Mouse (Mus musculus): Measurements from ENCODE around the gene Myo15b. TPM values are rescaled to one million over a fixed set of nuclear protein-coding genes. Genes with fewer than 3 reads are reported as not detected.

The Myo15b gene
- total RNA-seq, 2 experiments from 2014 or later: 0.36 to 0.79 TPM

DNA sequence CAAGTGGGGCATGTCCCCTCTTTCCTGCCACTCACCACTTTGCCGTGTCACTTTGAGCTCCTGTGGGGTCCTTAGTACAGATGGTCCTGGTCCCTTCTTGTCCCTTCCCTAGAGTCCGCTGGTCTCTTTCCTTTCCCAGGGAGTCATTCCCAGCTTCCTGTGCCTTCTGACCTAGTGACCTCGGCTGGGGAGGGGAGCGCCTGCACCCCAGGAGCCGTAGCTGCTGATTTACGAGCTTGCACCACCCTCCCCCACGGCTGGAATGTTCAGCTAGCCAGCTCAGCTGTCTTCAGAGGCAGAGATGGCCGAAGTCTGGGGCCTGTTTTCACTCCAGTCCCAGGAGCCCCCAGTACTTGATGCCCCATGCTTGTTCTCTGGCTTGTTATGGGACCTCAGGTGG is 25.7 kb upstream of the Myo15b start:
- H3K4me3 ChIP-seq: no peak overlapping the region
- no peak overlapping the region for H3K27ac ChIP-seq
- no peak for DNase-seq (ENCODE audit: extremely low spot score in 1 of 2, low spot score in 2 of 2)
- no peak for TF ChIP-seq CTCF (IDR thresholded peaks at IDR 0.05)
- intact Hi-C loops (cut with DNase I): no loop called here

DNA sequence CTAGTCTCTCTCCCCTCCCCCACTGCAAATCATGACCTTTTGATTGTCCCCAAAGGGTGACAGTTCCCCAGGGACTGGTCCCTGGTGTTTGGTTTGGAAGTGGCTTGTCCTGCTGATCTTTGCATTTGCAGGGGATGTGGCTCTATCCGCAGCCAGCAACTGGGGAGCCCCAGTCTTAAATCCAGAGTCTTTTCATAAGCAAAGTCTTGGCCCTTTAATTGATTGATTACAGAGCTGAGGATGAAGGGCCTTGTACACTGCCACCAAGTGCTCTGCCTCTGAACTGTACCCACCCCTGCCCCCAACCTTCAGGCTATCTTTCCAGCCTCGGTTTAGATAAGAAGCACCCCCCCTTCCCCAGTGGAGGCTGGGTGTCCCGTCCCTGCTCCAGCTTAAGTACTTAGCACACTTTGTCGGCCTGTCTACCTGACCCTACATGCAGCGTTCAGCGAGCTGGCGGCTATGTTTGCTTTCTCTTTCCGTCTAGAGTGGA is 25.1 kb upstream of the Myo15b start:
- no peak overlapping the region for H3K27ac ChIP-seq
- no peak for TF ChIP-seq CTCF (IDR thresholded peaks at IDR 0.05)
- intact Hi-C loops (cut with DNase I): no loop called here
- no peak overlapping the region for H3K4me3 ChIP-seq
- DNase-seq (ENCODE audit: extremely low spot score in 1 of 2, low spot score in 2 of 2): no peak

DNA sequence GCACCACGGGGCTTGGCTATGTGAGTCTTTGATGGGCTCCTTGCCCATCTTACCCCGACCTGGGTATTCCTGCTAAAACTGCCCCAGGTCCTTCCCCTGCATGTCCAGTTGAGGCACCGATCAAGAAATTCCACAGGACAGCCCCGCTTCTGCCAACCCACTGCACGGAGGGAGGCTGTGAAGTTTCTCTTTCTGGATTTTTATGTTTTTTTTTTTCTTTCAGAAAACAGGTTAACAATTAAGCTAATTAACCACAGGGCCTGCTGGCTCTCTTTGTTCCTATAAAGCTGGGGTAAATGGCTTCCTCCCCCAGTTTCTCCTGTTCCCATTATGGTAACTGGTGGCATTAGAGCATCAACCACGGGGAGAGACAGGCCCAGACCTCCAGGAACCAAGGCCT is 24.2 kb upstream of the Myo15b start:
- intact Hi-C loops (cut with DNase I): no loop called here
- H3K4me3 ChIP-seq: no peak overlapping the region
- DNase-seq (ENCODE audit: extremely low spot score in 1 of 2, low spot score in 2 of 2): no peak
- no peak overlapping the region for H3K27ac ChIP-seq
- no peak for TF ChIP-seq CTCF (IDR thresholded peaks at IDR 0.05)

DNA sequence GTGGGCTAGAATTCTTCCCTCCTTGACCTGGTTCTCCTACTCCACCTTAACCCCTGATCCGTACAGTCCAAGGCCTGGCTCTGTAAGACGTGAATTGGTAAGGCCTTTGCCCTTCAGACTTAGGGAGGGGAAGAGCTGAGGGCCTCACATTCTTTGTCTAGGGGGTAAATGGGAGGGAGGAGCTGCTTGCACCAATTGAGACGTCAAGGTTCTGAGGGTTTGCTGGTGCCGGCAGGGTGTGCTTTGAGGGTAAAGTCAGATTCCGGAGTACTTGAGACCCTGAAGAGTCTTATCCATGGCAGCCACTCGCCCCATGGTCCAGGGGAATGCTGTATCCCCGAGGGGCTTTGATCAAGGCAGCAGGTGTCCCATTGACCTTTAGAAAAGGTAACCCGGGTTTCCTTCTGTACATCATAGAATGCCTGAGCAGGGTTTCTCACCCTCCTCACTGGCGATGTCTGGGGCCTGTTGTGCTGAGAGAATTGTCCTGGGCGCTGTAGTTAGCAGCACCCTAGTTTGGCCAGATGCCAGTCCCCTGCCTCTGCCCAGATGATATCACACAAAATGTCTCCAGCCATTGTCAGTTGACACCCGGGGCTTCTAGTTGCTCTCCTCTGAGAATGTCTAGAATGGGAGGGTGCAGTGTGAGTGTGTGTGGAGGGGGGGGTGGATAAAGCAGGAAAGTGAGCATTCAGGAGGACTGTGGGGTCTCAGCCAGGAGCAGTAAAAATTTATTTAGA is 21.4 kb upstream of the Myo15b start:
- no peak for TF ChIP-seq CTCF (IDR thresholded peaks at IDR 0.05)
- DNase-seq (ENCODE audit: extremely low spot score in 1 of 2, low spot score in 2 of 2): no peak
- no peak overlapping the region for H3K4me3 ChIP-seq
- intact Hi-C loops (cut with DNase I): no loop called here
- no peak overlapping the region for H3K27ac ChIP-seq

DNA sequence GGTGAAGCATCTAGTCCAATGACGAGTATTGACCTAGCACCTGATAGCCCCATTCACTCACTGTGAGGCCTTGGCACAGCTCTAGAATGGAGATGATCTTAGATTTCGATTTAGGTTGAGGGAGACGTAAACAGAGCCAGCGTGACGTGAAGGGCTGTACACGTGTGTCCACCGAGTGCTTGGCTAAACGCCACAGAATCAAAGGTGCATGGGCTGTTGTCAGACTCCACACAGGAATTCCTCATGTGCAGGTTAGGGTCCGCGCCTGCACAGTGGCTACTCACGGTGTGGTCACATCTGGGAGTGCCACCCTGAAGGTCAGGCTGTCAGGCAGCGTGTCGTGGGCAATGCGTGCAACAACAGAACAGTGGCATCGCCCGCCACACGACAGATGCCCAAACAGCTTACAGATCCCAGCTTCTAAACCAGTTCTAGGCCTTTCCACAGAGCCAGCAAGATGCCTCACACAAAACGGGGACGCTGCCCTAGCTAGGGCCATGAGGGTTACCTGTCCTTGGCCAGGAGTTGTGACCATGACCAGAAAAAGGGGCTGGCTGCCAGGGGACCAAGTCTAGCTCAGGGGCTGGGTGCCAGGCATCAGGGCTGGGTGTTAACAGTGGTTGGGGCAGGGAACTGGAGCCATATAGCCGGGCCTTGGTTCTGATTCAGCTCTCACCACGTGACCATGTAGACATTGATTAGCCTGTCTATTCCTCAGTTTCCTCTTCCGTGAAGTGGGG is 20.4 kb upstream of the Myo15b start:
- no peak for TF ChIP-seq CTCF (IDR thresholded peaks at IDR 0.05)
- Histone ChIP-seq H3K27ac (no peak overlapping the region), H3K4me3 (no peak overlapping the region)
- intact Hi-C loops (cut with DNase I): no loop called here
- no peak for DNase-seq (ENCODE audit: extremely low spot score in 1 of 2, low spot score in 2 of 2)

DNA sequence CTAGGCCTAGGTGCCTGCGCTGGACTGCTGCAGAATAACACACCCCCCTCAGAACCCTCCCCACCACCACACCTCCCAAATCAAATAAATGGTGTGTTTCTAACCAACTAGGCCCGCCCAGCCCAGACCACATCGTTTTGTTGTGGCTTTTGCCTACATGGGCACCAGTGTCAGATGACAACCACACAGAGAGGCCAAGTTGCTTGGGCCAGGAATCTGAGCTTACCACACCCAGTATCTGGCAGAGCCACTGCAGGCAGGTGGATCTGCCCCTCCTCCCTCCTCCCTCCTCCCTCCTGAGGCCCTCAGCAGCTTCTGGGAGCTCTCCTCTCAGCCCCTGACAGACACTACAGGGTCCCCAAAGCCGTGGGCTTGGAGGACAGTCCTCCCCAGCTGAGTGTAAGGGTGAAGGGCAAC is 19.3 kb upstream of the Myo15b start:
- no peak overlapping the region for H3K27ac ChIP-seq
- TF ChIP-seq CTCF (IDR thresholded peaks at IDR 0.05): no peak
- intact Hi-C loops (cut with DNase I): no loop called here
- H3K4me3 ChIP-seq: no peak overlapping the region
- no peak for DNase-seq (ENCODE audit: extremely low spot score in 1 of 2, low spot score in 2 of 2)

DNA sequence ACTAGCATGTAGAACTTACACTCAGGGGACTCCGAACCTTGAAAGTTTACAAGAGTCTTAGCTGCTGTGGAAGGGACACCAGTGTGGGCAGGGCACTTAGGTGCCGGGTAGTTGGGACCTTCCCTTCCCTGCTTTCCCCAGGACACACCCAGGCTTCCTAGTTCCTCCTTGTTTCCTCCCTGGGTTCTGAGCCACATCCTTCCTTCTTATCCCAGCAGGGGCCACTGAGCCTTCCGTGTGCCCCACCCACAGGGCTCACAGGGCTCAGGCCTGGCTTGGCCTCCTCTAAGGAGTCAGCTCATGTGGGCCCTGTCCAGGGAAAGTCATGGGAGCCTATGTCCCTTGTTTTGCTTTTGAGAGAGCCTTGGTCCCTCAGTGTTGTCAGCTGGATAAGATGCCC is 18.5 kb upstream of the Myo15b start:
- Histone ChIP-seq H3K27ac (no peak overlapping the region), H3K4me3 (no peak overlapping the region)
- TF ChIP-seq CTCF (IDR thresholded peaks at IDR 0.05): no peak
- intact Hi-C loops (cut with DNase I): no loop called here
- no peak for DNase-seq (ENCODE audit: extremely low spot score in 1 of 2, low spot score in 2 of 2)

DNA sequence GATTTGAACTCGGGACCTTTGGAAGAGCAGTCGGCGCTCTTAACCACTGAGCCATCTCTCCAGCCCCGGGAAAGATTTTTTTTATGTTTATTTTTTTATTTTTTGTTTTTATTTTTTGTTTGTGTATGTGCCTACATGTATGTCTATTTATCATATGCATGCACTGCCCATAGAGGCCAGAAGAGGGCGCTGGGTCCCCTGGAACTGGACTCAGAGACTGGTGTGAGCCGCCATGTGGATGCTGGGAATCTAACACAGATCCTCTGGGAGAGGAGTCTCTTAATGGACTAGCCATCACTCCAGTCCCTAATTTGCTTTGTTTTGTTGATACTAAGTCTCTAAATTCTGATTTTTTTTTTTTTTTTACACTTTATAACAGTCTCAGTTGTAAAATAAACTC is 17.2 kb upstream of the Myo15b start:
- intact Hi-C loops (cut with DNase I): no loop called here
- DNase-seq (ENCODE audit: extremely low spot score in 1 of 2, low spot score in 2 of 2): no peak
- Histone ChIP-seq H3K27ac (no peak overlapping the region), H3K4me3 (no peak overlapping the region)
- peak; percentile 9 for TF ChIP-seq CTCF (IDR thresholded peaks at IDR 0.05)

DNA sequence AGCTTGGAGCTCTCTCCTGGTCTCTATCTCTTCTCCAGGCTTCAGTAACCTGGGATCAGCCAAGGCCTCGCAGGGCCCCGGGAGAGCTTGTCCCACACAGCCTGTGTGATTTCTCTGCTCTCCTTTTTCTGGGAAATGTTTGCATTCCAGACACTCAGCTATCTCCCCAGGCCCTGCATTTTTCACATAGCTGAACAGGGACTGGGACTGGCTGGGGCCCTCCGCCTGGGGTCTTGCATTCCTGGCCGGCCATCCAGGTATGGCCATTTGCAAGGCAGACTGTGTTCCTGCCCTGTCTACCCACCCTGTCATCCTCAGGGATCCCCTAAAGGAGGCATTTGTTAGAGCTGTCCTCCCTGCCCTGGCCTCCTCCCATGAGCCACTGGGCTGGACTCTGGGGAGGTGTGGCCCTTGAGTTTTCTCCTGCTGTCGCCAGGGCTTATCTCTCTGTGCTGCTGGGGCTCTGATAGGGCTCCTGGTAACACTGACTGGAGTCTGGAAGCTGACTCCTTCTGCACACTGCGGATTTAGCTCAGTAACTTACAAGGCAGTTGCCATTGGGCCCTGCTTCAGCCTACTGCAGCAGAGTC is 16.1 kb upstream of the Myo15b start:
- H3K27ac ChIP-seq: no peak overlapping the region
- no peak overlapping the region for H3K4me3 ChIP-seq
- intact Hi-C loops (cut with DNase I): no loop called here
- no peak for TF ChIP-seq CTCF (IDR thresholded peaks at IDR 0.05)
- DNase-seq (ENCODE audit: extremely low spot score in 1 of 2, low spot score in 2 of 2): no peak

DNA sequence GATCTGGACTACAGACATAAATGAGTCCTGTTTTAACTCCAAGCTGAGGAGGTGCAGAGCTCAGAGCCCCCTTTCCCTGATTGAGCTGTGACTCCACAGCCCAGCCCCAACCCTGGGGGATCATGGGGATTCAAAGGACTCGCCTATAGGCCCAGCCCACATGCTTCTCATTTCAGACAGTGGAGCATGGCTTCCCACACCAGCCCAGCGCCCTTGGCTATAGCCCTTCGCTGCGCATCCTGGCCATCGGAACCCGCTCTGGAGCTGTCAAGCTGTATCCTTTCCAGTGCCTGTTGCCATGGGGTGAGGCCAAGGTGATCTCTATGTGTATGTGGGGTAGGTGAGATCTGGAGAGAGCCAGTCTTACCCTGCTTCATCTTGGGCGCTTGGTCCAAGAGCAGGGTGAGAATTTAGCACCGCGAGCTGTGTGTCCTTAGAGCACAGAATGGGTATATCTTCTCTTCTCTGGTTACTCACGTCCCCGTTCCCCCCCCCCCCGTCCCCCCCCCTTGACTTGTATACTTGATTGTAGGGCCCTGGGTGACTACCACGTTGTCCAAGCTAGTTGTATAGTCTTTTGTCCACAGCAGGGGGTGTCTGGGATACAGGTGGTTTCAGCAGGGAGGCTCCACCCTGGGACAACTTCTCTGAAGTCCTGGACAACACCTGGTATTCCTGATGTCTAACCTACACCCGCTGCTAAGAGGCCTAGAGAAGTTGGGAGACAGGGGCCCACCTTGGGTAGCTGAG is 14.9 kb upstream of the Myo15b start:
- Histone ChIP-seq H3K27ac (no peak overlapping the region), H3K4me3 (no peak overlapping the region)
- TF ChIP-seq CTCF (IDR thresholded peaks at IDR 0.05): no peak
- intact Hi-C loops (cut with DNase I): no loop called here
- no peak for DNase-seq (ENCODE audit: extremely low spot score in 1 of 2, low spot score in 2 of 2)

DNA sequence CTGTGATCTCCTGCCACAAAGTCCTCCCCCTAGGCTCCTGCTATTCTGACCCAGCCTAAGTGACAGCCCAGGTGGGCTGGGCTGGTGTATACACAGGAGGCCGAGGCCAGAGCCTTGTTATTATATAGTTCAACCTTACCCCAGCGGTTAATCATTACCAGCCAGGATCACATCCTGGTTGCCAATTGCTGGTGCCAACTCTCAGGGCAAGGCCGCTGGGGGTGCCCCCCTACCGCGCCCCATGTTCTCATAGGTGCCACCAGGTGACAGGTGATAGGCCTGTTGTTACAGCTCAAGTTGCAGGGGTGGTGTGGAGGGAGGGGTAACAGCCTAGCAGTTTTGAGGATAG is 14.3 kb upstream of the Myo15b start:
- no peak overlapping the region for H3K27ac ChIP-seq
- no peak for DNase-seq (ENCODE audit: extremely low spot score in 1 of 2, low spot score in 2 of 2)
- H3K4me3 ChIP-seq: no peak overlapping the region
- intact Hi-C loops (cut with DNase I): no loop called here
- no peak for TF ChIP-seq CTCF (IDR thresholded peaks at IDR 0.05)

DNA sequence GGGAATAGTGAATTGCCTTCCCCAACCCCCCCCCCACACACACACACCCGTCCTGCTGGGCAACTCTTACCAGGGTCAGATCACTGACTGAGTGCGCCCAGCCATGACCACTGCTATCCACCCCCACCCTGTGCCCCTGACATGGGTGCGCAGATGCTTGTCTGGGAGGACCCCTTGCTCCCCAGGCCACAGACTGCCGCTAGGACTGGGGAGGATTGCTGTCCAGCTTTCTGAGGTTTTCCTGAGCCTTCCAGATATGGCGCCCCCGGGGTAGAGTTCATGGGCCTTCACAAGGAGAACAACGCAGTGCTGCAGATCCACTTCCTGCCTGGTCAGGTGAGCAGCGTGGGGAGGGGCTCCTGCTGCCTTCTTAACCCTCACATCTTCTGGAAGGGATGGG is 14.0 kb upstream of the Myo15b start:
- no peak overlapping the region for H3K27ac ChIP-seq
- H3K4me3 ChIP-seq: no peak overlapping the region
- intact Hi-C loops (cut with DNase I): no loop called here
- no peak for TF ChIP-seq CTCF (IDR thresholded peaks at IDR 0.05)
- no peak for DNase-seq (ENCODE audit: extremely low spot score in 1 of 2, low spot score in 2 of 2)

Data from left cerebral cortex, adult 2 months (tissue).